Mouse (Mus musculus) ES-E14 (cell line): ENCODE results near the gene Dmrtc2.

Source experiments
- CHD2 ChIP-seq: IDR thresholded peaks from 2 replicates; pipeline ENCODE4 v1.6.1; 2014; ENCODE audit warnings: mild to moderate bottlenecking, low read depth, low read length, inconsistent platforms
- HCFC1 ChIP-seq: IDR thresholded peaks from 2 replicates; pipeline ENCODE4 v1.6.1; 2012; ENCODE audit warnings: low read length, inconsistent platforms, borderline replicate concordance; ENCODE audit not compliant: insufficient read depth
- ZNF384 ChIP-seq: IDR thresholded peaks from 2 replicates; pipeline ENCODE4 v1.6.1; 2012; ENCODE audit warnings: low read depth, low read length, inconsistent platforms

- TF ChIP-seq CHD2: no peak
- TF ChIP-seq ZNF384: no peak
- TF ChIP-seq HCFC1: no peak
Observed at GRCm38 (mm10) chr7:24885468-24886307, 15.8 kb downstream of the Dmrtc2 start.
